Comparison of ENCODE assay signal across 8 mouse cellular contexts in the genomic region with DNA sequence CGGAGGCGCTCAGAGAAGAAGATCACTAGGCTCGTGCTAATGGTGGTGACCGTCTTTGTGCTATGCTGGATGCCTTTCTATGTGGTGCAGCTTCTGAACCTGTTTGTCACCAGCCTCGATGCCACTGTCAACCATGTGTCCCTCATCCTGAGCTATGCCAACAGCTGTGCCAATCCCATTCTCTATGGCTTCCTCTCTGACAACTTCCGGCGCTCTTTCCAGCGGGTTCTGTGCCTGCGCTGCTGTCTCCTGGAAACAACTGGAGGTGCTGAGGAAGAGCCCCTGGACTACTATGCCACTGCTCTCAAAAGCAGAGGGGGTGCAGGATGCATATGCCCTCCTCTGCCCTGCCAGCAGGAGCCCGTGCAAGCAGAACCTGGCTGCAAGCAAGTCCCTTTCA. TPM values are rescaled to one million over a fixed set of nuclear protein-coding genes. Genes with fewer than 3 reads are reported as not detected.
A peak's percentile ranks its signal among the peaks of the same experiment; 100 is the strongest.
DNase-seq lines count a peak whose midpoint lies in the region; ATAC-seq and TF ChIP-seq lines count a peak whose summit lies in the region.

No protein-coding gene starts in this region.

- H3K4me1 ChIP-seq in embryonic facial prominence, embryonic 12.5 days = peaks cover 22% of the 10 kb centered on the region
- 0 out of 2 replicates have a peak, but pooled peaks cover 7% of the 10 kb centered on the region for H3K4me1 ChIP-seq in hindbrain, embryonic 14.5 days (replicated peaks; ENCODE audit: control insufficient read depth, insufficient read depth, low read length)
- H3K4me1 ChIP-seq in midbrain, embryonic 15.5 days = peaks cover 11% of the 10 kb centered on the region
- H3K4me1 ChIP-seq in liver, postnatal 0 days (ENCODE audit: insufficient read depth) = peaks cover 20% of the 10 kb centered on the region

- no peak for TF ChIP-seq CTCF in liver, postnatal 0 days (IDR thresholded peaks at IDR 0.05; ENCODE audit: low read depth)

- no peak for ATAC-seq in embryonic facial prominence, embryonic 12.5 days (ENCODE audit: insufficient number of reproducible peaks, insufficient read depth, low FRiP score, low TSS enrichment)
- ATAC-seq in hindbrain, embryonic 14.5 days (ENCODE audit: low FRiP score) = peak; percentile 5; the same call in 1 of the 2 replicates
- peak; percentile 8; the same call in 1 of the 2 replicates for ATAC-seq in midbrain, embryonic 15.5 days (replicated peaks)
- no peak for ATAC-seq in liver, postnatal 0 days

- peak overlapping the region; percentile 59; the same call in 1 of the 2 replicates for H3K4me3 ChIP-seq in embryonic facial prominence, embryonic 12.5 days
- no peak overlapping the region for H3K4me3 ChIP-seq in hindbrain, embryonic 14.5 days (replicated peaks; ENCODE audit: low read length)
- peak overlapping the region; percentile 55; the same call in 1 of the 2 replicates for H3K4me3 ChIP-seq in midbrain, embryonic 15.5 days
- no peak overlapping the region for H3K4me3 ChIP-seq in liver, postnatal 0 days (ENCODE audit: low read depth, low read length)

- no peaks in the 10 kb centered on the region for H3K9me3 ChIP-seq in embryonic facial prominence, embryonic 12.5 days
- H3K9me3 ChIP-seq in hindbrain, embryonic 14.5 days (ENCODE audit: control insufficient read depth, low read length) = no peaks in the 10 kb centered on the region
- H3K9me3 ChIP-seq in midbrain, embryonic 15.5 days = no peaks in the 10 kb centered on the region
- no peaks in the 10 kb centered on the region for H3K9me3 ChIP-seq in liver, postnatal 0 days (ENCODE audit: low read length)

- H3K36me3 ChIP-seq in embryonic facial prominence, embryonic 12.5 days = no peaks in the 10 kb centered on the region
- no peaks in the 10 kb centered on the region for H3K36me3 ChIP-seq in hindbrain, embryonic 14.5 days (replicated peaks; ENCODE audit: control insufficient read depth, insufficient read depth)
- H3K36me3 ChIP-seq in midbrain, embryonic 15.5 days (replicated peaks) = no peaks in the 10 kb centered on the region
- no peaks in the 10 kb centered on the region for H3K36me3 ChIP-seq in liver, postnatal 0 days (replicated peaks; ENCODE audit: insufficient read depth, low read length)

- H3K9ac ChIP-seq in embryonic facial prominence, embryonic 12.5 days = no peak overlapping the region
- H3K9ac ChIP-seq in hindbrain, embryonic 14.5 days = no peak overlapping the region
- no peak overlapping the region for H3K9ac ChIP-seq in midbrain, embryonic 15.5 days
- no peak overlapping the region for H3K9ac ChIP-seq in liver, postnatal 0 days (replicated peaks)

- H3K27me3 ChIP-seq in embryonic facial prominence, embryonic 12.5 days = peaks cover 25% of the 10 kb centered on the region
- peaks cover 35% of the 10 kb centered on the region for H3K27me3 ChIP-seq in hindbrain, embryonic 14.5 days (ENCODE audit: control insufficient read depth, insufficient read depth, low read length)
- H3K27me3 ChIP-seq in midbrain, embryonic 15.5 days (replicated peaks) = peaks cover 31% of the 10 kb centered on the region
- peaks cover 19% of the 10 kb centered on the region for H3K27me3 ChIP-seq in liver, postnatal 0 days (ENCODE audit: insufficient read depth, low read length)

- 69% methylated on average over 10 of the region's 10 CpGs for WGBS in embryonic facial prominence, embryonic 12.5 days
- 65% methylated on average over 10 of the region's 10 CpGs for WGBS in hindbrain, embryonic 14.5 days
- 72% methylated on average over 10 of the region's 10 CpGs for WGBS in midbrain, embryonic 15.5 days
- WGBS in liver, postnatal 0 days (ENCODE audit: insufficient replicate concordance) = 66% methylated on average over 10 of the region's 10 CpGs

- H3K4me2 ChIP-seq in embryonic facial prominence, embryonic 12.5 days (replicated peaks) = peak overlapping the region; percentile 98
- peak overlapping the region; percentile 81 for H3K4me2 ChIP-seq in hindbrain, embryonic 14.5 days (replicated peaks)
- H3K4me2 ChIP-seq in midbrain, embryonic 15.5 days = peak overlapping the region; percentile 92
- no peak overlapping the region for H3K4me2 ChIP-seq in liver, postnatal 0 days (ENCODE audit: low read depth, low read length)

- H3K27ac ChIP-seq in embryonic facial prominence, embryonic 12.5 days = no peak overlapping the region
- H3K27ac ChIP-seq in hindbrain, embryonic 14.5 days = no peak overlapping the region
- no peak overlapping the region for H3K27ac ChIP-seq in midbrain, embryonic 15.5 days
- H3K27ac ChIP-seq in liver, postnatal 0 days (ENCODE audit: low read depth) = no peak overlapping the region

- TF ChIP-seq EP300 in liver, postnatal 0 days (IDR thresholded peaks at IDR 0.05; ENCODE audit: low read depth) = no peak

- peak; percentile 30 to 36 for DNase-seq in layer of hippocampus, postnatal 10 days (ENCODE audit: low spot score in 2 of 2)
- DNase-seq in layer of hippocampus, adult 9-10 months (ENCODE audit: low spot score) = no peak
- no peak for DNase-seq in hindbrain, embryonic 14.5 days (ENCODE audit: low spot score)
- DNase-seq in liver, postnatal 0 days = no peak
- no peak for DNase-seq in embryo, embryonic 10 days (ENCODE audit: low spot score)
- no peak for DNase-seq in urinary bladder, adult 2 months (ENCODE audit: low spot score)

RNA-seq across cellular contexts. Expression of gene Sstr4, which starts 1.1 kb away (rescaled TPM):
- 10 to 100 TPM; 44.5 to 52.2 TPM for total RNA-seq in layer of hippocampus, postnatal 10 days (2021)
- 2.4 and 2.7 TPM in 2 replicates for polyA plus RNA-seq in embryonic facial prominence, embryonic 12.5 days (2016; fragmentation: Nextera tagmentation; extraction: Ambion mirVana)
- 3.7 and 4.1 TPM in 2 replicates for polyA plus RNA-seq in hindbrain, embryonic 14.5 days (2014; fragmentation: Nextera tagmentation; extraction: Ambion mirVana)
- polyA plus RNA-seq in midbrain, embryonic 15.5 days (2015; fragmentation: Nextera tagmentation; extraction: Ambion mirVana) = 3.4 and 3.9 TPM in 2 replicates
- polyA plus RNA-seq in liver, postnatal 0 days (2015; fragmentation: Nextera tagmentation; extraction: Ambion mirVana) = not detected in 2 replicates
- polyA plus RNA-seq in urinary bladder, adult 2 months (2012; rRNA removed) = 0.16 and 0.30 TPM in 2 replicates

RNA-seq across cellular contexts. Expression of gene Thbd, which starts 11.8 kb away (rescaled TPM):
- total RNA-seq in layer of hippocampus, postnatal 10 days (2021) = 1 to 10 TPM; 4.2 to 6.6 TPM
- 12.6 and 15.3 TPM in 2 replicates for polyA plus RNA-seq in embryonic facial prominence, embryonic 12.5 days (2016; fragmentation: Nextera tagmentation; extraction: Ambion mirVana)
- polyA plus RNA-seq in hindbrain, embryonic 14.5 days (2014; fragmentation: Nextera tagmentation; extraction: Ambion mirVana) = 8.2 and 8.5 TPM in 2 replicates
- 13.0 and 14.6 TPM in 2 replicates for polyA plus RNA-seq in midbrain, embryonic 15.5 days (2015; fragmentation: Nextera tagmentation; extraction: Ambion mirVana)
- polyA plus RNA-seq in liver, postnatal 0 days (2015; fragmentation: Nextera tagmentation; extraction: Ambion mirVana) = 1.6 and 1.7 TPM in 2 replicates
- 48.9 and 55.0 TPM in 2 replicates for polyA plus RNA-seq in urinary bladder, adult 2 months (2012; rRNA removed)

RNA-seq across cellular contexts. Expression of gene Cd93, which starts 47.2 kb away (rescaled TPM):
- 10 to 100 TPM; 21.4 to 21.9 TPM for total RNA-seq in layer of hippocampus, postnatal 10 days (2021)
- 6.8 and 7.8 TPM in 2 replicates for polyA plus RNA-seq in embryonic facial prominence, embryonic 12.5 days (2016; fragmentation: Nextera tagmentation; extraction: Ambion mirVana)
- polyA plus RNA-seq in hindbrain, embryonic 14.5 days (2014; fragmentation: Nextera tagmentation; extraction: Ambion mirVana) = 10.1 and 10.3 TPM in 2 replicates
- polyA plus RNA-seq in midbrain, embryonic 15.5 days (2015; fragmentation: Nextera tagmentation; extraction: Ambion mirVana) = 8.1 and 8.7 TPM in 2 replicates
- polyA plus RNA-seq in liver, postnatal 0 days (2015; fragmentation: Nextera tagmentation; extraction: Ambion mirVana) = 2.7 and 3.3 TPM in 2 replicates
- 11.9 and 15.2 TPM in 2 replicates for polyA plus RNA-seq in urinary bladder, adult 2 months (2012; rRNA removed)

Comparison
In these comparisons a context has a peak if more than half of its experiments do, and no peak if none do; other contexts are left out.
1. DNase-seq: peak in layer of hippocampus, postnatal 10 days (2 of 2); none in layer of hippocampus, adult 9-10 months (single experiment), hindbrain, embryonic 14.5 days (single experiment), liver, postnatal 0 days (single experiment), embryo, embryonic 10 days (single experiment) and urinary bladder, adult 2 months (single experiment).
2. ATAC-seq: peak in hindbrain, embryonic 14.5 days (single experiment) and midbrain, embryonic 15.5 days (single experiment); none in embryonic facial prominence, embryonic 12.5 days (single experiment) and liver, postnatal 0 days (single experiment).
3. H3K4me3 ChIP-seq: peak in embryonic facial prominence, embryonic 12.5 days (single experiment) and midbrain, embryonic 15.5 days (single experiment); none in hindbrain, embryonic 14.5 days (single experiment) and liver, postnatal 0 days (single experiment).